Mouse (Mus musculus): ENCODE results near the gene Far1. TPM values are rescaled to one million over a fixed set of nuclear protein-coding genes. Genes with fewer than 3 reads are reported as not detected.
A peak's percentile ranks its signal among the peaks of the same experiment; 100 is the strongest.

The Far1 gene
- polyA plus RNA-seq, 1 experiment from 2014 or later: 64.4 TPM

DNA sequence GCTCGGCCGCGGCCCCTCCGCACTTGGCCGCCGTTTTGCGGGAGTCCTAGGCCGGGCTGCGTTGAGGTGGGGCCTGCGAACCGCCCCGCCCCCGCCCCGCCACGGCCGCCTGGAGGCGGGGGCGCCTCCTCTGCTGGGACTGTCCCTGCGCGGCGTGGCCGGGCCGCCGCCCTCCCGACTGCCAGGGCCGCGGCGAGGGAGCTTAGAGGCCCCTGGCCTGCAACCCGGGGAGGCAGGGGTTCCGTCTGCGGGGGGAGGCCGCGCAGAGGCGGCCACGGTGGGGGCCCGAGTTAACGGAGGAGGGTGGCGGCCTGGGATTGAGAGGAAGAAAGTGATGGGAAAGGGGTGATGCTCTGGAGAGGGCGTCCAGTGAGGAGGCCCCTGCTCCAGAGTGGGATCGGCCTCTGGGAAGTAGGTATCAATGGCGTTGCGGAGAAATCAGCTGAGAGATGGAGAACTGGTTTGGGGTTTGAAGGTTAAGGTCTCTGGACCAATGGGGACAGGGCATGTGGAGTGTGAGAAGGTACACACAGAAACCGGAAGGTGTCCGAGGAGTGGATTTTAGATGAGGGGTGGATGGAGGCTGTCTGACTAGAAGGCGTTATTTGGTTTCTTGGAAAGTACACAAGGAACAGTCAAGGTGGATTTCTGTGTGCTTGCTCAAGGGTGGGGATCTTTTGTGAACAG, 472 bp downstream of the Far1 start:
- no peaks in the 10 kb centered on the region for H3K36me3 ChIP-seq
- H3K4me3 ChIP-seq: peak overlapping the region; percentile 91
- no peak for DNase-seq (ENCODE audit: low spot score)
- H3K27ac ChIP-seq: peak overlapping the region; percentile 95
- peaks cover 10% of the 10 kb centered on the region for H3K27me3 ChIP-seq (ENCODE audit: insufficient read depth, poor library complexity, severe bottlenecking)
- no peaks in the 10 kb centered on the region for H3K9me3 ChIP-seq
- WGBS: under 1% methylated on average over 45 of the region's 45 CpGs
- H3K4me1 ChIP-seq (replicated peaks): peaks cover 29% of the 10 kb centered on the region

DNA sequence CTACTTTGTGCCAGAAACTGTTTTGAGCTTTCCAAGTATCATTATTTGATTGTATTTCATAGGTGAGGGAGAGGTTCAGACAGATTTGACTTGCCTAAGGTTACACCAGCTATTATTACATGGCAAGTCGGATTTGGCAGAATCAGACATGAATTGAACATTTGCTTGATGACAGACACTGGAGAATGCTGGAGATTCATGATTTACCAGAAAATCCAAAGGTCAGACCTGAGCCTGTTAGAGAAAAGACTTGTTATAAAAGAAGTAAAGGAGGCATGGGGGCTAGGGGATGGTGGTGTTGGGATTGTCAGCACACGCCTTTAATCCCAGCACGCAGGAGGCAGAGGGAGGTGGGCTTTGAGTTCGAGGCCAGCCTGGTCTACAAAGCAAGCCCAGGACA, 2.2 kb downstream of the Far1 start:
- H3K4me1 ChIP-seq (replicated peaks): peaks cover 29% of the 10 kb centered on the region
- no peak overlapping the region for H3K27ac ChIP-seq
- H3K36me3 ChIP-seq: no peaks in the 10 kb centered on the region
- H3K27me3 ChIP-seq (ENCODE audit: insufficient read depth, poor library complexity, severe bottlenecking): peaks cover 10% of the 10 kb centered on the region
- no peak for DNase-seq (ENCODE audit: low spot score)
- WGBS: 86% methylated on average over 4 of the region's 4 CpGs
- no peak overlapping the region for H3K4me3 ChIP-seq
- H3K9me3 ChIP-seq: no peaks in the 10 kb centered on the region

DNA sequence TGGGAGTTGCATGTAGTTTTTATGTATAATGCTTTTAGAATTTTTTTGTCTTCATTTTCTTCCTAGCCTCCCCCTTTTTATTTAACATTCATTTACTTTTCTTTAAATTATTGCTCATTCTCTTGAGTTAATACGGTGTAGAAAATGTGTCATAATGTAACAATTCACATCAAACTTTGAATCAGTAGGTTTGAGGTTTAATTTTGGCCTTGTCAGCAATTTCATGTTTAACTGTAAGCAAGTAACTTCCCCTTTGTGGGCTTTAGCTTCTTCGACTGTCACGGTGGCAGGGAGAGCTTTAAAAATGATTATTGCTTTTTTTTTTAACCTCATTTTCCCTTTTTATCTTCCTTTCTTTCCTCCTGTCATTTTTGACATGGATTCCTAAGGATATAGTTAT, 4.8 kb downstream of the Far1 start:
- Histone ChIP-seq H3K36me3 (no peaks in the 10 kb centered on the region), H3K27ac (no peak overlapping the region), H3K4me1 (replicated peaks) (peaks cover 23% of the 10 kb centered on the region), H3K4me3 (no peak overlapping the region), H3K27me3 (ENCODE audit: insufficient read depth, poor library complexity, severe bottlenecking) (no peaks in the 10 kb centered on the region), H3K9me3 (no peaks in the 10 kb centered on the region)
- no peak for DNase-seq (ENCODE audit: low spot score)
- 81% methylated on average over 3 of the region's 3 CpGs for WGBS

DNA sequence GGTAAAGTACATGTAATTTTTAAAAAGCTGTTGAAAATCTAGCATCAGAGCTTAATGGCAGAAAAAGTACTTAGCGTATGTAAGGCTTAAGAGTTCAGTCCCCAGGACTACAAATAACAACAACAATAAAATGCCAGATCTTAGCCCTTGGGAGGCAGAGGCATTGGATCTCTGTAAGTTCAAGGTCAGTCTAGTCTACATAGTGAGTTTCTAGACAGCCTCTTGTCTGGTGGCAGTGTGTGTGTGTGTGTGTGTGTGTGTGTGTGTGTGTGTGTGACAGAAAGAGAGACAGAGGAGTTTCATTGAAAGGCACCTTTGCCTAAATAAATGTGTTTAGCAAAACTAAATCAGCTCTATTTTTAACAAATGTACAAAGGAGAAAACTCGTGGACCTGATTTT, 5.3 kb downstream of the Far1 start:
- no peak overlapping the region for H3K4me3 ChIP-seq
- H3K4me1 ChIP-seq (replicated peaks): peaks cover 23% of the 10 kb centered on the region
- no peaks in the 10 kb centered on the region for H3K36me3 ChIP-seq
- 93% methylated on average over 2 of the region's 2 CpGs for WGBS
- H3K27ac ChIP-seq: no peak overlapping the region
- no peaks in the 10 kb centered on the region for H3K27me3 ChIP-seq (ENCODE audit: insufficient read depth, poor library complexity, severe bottlenecking)
- H3K9me3 ChIP-seq: no peaks in the 10 kb centered on the region
- no peak for DNase-seq (ENCODE audit: low spot score)

DNA sequence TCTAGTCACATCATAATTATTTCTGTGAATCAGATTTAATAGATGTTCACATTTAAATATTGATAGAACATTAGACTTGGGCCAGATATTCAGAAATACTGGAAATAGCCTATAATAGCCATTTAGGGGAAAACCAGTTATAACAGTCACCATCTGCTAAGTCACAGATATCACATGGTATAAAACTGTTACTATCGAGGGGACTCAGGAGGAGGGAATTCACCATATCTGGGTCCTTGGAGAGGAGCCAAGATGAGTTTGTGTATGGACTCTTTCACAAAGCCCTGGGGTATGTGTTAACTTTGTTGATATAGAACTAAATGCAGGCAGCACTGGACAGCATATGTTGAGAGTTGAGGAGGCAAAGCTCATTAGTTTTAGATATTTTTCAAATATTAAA, 29.5 kb downstream of the Far1 start:
- H3K36me3 ChIP-seq: peaks cover 62% of the 10 kb centered on the region
- WGBS: 94% methylated on average over 1 of the region's 1 CpGs
- no peak overlapping the region for H3K27ac ChIP-seq
- no peaks in the 10 kb centered on the region for H3K4me1 ChIP-seq (replicated peaks)
- no peaks in the 10 kb centered on the region for H3K9me3 ChIP-seq
- no peaks in the 10 kb centered on the region for H3K27me3 ChIP-seq (ENCODE audit: insufficient read depth, poor library complexity, severe bottlenecking)
- no peak overlapping the region for H3K4me3 ChIP-seq
- no peak for DNase-seq (ENCODE audit: low spot score)

DNA sequence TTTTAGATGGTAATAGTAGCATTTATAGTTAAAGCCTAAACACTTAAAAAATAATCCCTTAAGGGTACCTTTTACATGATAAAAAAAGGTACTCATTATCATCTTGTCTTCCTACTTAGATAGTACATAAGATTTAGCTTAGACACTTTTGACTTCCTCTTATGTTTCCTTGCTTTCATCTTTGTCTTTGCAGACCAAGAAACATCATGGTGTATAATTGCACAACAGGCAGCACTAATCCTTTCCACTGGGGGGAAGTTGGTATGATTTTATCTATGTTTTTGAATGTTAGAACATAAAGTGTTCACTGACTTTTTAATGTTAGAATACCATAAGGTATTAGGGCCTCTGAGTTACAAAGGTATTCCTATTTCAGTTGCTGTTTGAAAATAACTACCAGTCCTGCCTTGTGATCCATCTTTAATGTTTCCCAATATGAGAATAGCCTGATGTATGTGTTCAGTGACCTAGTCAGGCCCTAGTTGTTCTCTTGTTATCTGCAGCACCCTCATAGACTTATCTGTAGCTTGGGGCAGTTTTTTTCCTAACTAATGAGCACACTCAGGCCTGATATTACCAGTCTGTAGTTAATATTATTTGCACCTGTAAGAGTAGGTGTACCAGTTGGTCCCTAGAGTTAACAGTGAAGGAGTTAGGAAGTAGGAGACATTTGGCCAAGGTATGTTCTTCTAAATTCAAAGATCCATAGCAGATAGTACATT, 38.3 kb downstream of the Far1 start:
- no peaks in the 10 kb centered on the region for H3K4me1 ChIP-seq (replicated peaks)
- peaks cover 59% of the 10 kb centered on the region for H3K36me3 ChIP-seq
- H3K4me3 ChIP-seq: no peak overlapping the region
- DNase-seq (ENCODE audit: low spot score): no peak
- H3K9me3 ChIP-seq: no peaks in the 10 kb centered on the region
- H3K27me3 ChIP-seq (ENCODE audit: insufficient read depth, poor library complexity, severe bottlenecking): no peaks in the 10 kb centered on the region
- no peak overlapping the region for H3K27ac ChIP-seq

DNA sequence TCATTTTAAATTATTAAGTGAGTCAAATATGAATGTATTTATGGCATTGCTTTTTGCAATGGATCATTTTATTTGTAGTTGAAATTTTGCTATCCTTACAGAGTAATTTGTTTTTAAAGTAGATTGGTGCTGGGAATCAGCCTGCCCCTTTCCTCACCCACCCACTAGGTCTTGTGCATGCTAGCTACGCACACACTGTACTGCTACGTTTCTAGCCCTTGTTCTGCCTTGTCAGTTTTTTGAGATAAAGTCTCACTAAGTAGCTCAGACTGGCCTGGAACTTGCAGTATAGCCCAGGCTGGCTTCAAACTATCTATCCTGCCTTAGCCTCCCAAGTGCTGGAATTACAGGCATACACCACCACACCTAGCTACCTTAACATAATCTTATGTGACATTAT, 38.9 kb downstream of the Far1 start:
- no peaks in the 10 kb centered on the region for H3K4me1 ChIP-seq (replicated peaks)
- no peaks in the 10 kb centered on the region for H3K27me3 ChIP-seq (ENCODE audit: insufficient read depth, poor library complexity, severe bottlenecking)
- no peaks in the 10 kb centered on the region for H3K9me3 ChIP-seq
- WGBS: 97% methylated on average over 2 of the region's 2 CpGs
- H3K27ac ChIP-seq: no peak overlapping the region
- DNase-seq (ENCODE audit: low spot score): no peak
- H3K4me3 ChIP-seq: no peak overlapping the region
- H3K36me3 ChIP-seq: peaks cover 52% of the 10 kb centered on the region

DNA sequence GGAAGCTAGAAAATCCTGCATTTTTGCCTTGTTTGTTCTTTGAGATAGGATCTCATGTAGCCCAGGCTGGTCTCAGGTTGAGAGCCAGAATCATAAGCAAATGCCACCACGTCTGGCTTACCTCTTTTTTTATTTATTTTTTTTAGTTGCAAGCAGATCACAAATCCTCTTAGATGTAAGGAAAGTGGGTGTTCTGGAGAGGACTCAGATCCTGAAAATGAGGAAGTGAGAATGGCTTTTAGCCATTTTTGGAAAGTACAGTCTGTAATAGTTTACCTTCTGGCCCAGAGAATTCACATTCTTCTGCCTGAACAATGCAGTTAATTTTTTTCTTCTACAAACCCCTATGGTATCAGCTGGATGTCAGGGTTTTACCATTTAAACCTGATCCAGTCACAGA, 42.5 kb downstream of the Far1 start:
- Histone ChIP-seq H3K27me3 (ENCODE audit: insufficient read depth, poor library complexity, severe bottlenecking) (no peaks in the 10 kb centered on the region), H3K4me3 (no peak overlapping the region), H3K27ac (no peak overlapping the region), H3K9me3 (no peaks in the 10 kb centered on the region), H3K36me3 (peaks cover 39% of the 10 kb centered on the region), H3K4me1 (replicated peaks) (no peaks in the 10 kb centered on the region)
- WGBS: 84% methylated on average over 1 of the region's 1 CpGs
- DNase-seq (ENCODE audit: low spot score): no peak

DNA sequence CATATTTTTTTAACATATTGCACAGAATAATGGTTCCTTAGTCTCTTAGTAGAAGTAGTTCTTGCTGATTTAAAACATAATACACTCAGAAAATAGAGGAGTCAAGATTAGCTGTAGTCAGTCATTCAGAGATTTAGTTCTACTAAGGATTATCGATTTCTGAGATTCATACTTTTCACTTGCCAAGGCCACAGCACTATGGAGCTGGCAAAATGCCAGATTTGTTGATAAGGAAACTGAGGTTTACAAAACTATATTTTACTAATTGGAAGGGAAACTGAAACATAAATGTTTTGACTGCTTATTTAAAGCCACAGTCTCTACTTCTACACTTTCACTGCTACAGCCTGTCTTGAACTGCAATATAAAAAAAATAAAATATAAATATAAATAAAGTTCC, 53.3 kb downstream of the Far1 start:
- no peak for DNase-seq (ENCODE audit: low spot score)
- H3K27ac ChIP-seq: no peak overlapping the region
- no peaks in the 10 kb centered on the region for H3K9me3 ChIP-seq
- no peaks in the 10 kb centered on the region for H3K4me1 ChIP-seq (replicated peaks)
- 93% methylated on average over 1 of the region's 1 CpGs for WGBS
- H3K36me3 ChIP-seq: peaks cover 40% of the 10 kb centered on the region
- H3K27me3 ChIP-seq (ENCODE audit: insufficient read depth, poor library complexity, severe bottlenecking): no peaks in the 10 kb centered on the region
- no peak overlapping the region for H3K4me3 ChIP-seq

DNA sequence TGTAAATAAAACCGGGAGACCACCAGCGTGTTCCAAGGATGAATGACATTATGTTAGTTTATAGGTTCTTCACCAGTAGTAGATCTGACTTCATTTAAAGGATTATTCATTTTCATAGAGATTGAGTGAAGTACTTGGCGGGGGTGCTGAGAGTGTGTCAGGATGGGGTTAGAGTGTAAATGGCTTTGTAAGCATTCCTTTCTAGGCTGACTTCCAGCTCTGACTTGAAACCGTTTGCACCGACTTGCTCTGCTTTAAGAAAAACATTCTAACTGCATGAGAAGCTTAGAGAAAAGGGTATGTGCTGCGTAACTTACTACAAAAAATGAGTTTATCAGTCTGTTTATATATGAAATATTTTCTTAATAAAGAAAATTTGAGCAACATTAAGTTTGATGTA, 57.5 kb downstream of the Far1 start:
- Histone ChIP-seq H3K36me3 (peaks cover 25% of the 10 kb centered on the region), H3K4me1 (replicated peaks) (no peaks in the 10 kb centered on the region), H3K27me3 (ENCODE audit: insufficient read depth, poor library complexity, severe bottlenecking) (no peaks in the 10 kb centered on the region), H3K27ac (no peak overlapping the region), H3K9me3 (no peaks in the 10 kb centered on the region), H3K4me3 (no peak overlapping the region)
- 89% methylated on average over 6 of the region's 6 CpGs for WGBS
- DNase-seq (ENCODE audit: low spot score): no peak

DNA sequence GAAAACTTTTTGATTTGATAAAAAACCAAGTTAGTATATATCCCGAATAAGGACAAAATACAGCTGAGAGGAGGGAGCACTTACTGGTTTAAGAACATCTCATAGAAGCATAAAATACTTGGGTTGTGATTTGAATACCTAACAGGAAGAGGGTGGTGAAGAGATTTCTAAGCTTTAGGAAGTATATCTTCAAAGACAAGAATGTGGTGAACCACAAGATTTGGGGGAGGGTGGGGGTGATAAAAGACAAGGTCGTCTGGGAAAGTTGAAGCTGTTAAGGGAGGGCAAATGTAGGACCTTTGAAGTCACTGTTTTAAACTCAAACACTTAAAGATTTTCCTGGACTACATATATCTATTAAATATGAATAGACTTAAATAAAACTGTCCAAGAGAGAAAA, 59.1 kb downstream of the Far1 start:
- Histone ChIP-seq H3K27me3 (ENCODE audit: insufficient read depth, poor library complexity, severe bottlenecking) (no peaks in the 10 kb centered on the region), H3K9me3 (no peaks in the 10 kb centered on the region), H3K4me1 (replicated peaks) (no peaks in the 10 kb centered on the region), H3K4me3 (no peak overlapping the region), H3K36me3 (peaks cover 11% of the 10 kb centered on the region), H3K27ac (no peak overlapping the region)
- no peak for DNase-seq (ENCODE audit: low spot score)
- 75% methylated on average over 2 of the region's 2 CpGs for WGBS

DNA sequence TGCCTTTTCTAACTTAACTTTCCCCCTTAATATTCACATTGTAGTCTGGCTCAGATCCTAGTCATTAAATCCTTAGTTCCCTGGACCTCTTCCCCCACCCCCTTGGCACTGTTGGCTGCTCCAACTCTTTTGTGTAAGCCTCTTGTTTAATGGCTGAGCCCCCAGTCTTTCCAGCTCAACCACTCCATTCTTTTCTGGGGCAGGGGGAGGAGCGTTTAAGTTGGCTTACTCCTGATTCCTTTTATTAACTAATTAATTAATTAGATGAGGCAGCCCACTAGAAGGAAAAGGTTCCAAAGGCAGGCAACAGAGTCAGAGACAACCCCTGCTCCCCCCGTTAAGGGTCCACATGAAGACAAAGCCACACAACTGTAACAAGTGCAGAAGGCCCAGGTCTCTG, 68.5 kb downstream of the Far1 start:
- Histone ChIP-seq H3K27me3 (ENCODE audit: insufficient read depth, poor library complexity, severe bottlenecking) (no peaks in the 10 kb centered on the region), H3K4me1 (replicated peaks) (no peaks in the 10 kb centered on the region), H3K27ac (no peak overlapping the region), H3K4me3 (no peak overlapping the region), H3K36me3 (no peaks in the 10 kb centered on the region), H3K9me3 (no peaks in the 10 kb centered on the region)
- DNase-seq (ENCODE audit: low spot score): no peak
- 65% methylated on average over 2 of the region's 2 CpGs for WGBS

DNA sequence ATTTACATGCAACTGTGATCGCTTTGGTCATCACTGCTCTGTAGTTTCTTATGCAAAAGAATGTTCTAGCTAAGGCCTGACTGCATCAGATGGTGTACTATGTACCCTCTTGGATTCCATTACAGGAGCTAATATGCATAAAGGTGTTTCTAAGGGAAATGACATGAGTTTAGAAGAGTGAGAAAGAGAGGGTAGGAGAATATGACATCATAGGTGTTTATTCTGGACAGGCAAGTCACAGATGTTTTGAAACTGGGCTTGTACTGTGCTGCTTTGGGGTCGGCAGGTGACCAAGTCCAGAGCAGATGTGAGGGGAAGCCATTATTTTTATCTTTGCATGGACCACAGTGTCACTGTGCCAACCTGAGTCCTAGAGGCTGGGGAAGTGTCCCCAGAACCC, 75.6 kb downstream of the Far1 start:
- Histone ChIP-seq H3K27me3 (ENCODE audit: insufficient read depth, poor library complexity, severe bottlenecking) (no peaks in the 10 kb centered on the region), H3K36me3 (no peaks in the 10 kb centered on the region), H3K4me3 (no peak overlapping the region), H3K27ac (no peak overlapping the region), H3K9me3 (no peaks in the 10 kb centered on the region), H3K4me1 (replicated peaks) (0 out of 2 replicates have a peak, but pooled peaks cover 2% of the 10 kb centered on the region)
- DNase-seq (ENCODE audit: low spot score): no peak
- 85% methylated on average over 2 of the region's 2 CpGs for WGBS

Data from hindbrain, embryonic 10.5 days (tissue).